Mouse (Mus musculus) embryonic stem cell, embryonic (primary cell): ENCODE measurements around the gene Rtp4.

Experiments
- CTCF ChIA-PET, 4 experiments: fragments of 300-600 bp in 2 of 4; fragments of 350-600 bp in 2 of 4; sonication (Branson Sonifier 250); formaldehyde crosslinking; loops; one replicate each; lab custom pipeline; 2022; ENCODE audit warnings: inconsistent platforms in 2 of 4; lab: Charles Lee
- POLR2A ChIA-PET, 4 experiments: fragments of 300-600 bp in 2 of 4; fragments of 350-600 bp in 2 of 4; sonication (Branson Sonifier 250); formaldehyde crosslinking; loops; one replicate each; lab custom pipeline; 2022; ENCODE audit warnings: antibody characterized with exemption in 4 of 4, inconsistent platforms in 1 of 4; lab: Charles Lee

Rtp4 gene

DNA sequence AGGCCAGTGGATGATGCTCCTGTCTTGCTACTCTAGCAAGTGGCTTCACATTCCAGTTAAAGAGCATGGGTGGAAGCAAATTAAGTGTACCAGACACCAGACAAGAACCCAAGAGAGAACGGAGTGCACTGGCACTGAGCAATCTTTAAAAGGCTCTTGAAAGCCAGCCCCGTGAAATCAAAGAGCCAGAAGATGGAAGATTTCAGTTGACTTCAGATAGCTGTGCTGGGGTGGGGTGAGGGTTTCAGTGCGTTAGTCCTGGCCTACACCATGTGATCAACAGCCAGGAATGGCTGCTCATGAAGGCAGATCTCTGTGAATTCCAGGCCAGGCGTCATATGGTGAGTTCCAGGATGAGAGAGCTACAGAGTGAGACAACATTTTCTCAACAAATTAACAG, 16.7 kb upstream of the Rtp4 start:
- ChIA-PET CTCF (no interaction called here), POLR2A (interaction anchor here in 2 of 4 experiments (1.3 kb wide), 3 partner anchors 9 to 11 kb away, joined by 3 to 4 read pairs (median 3); no protein-coding TSS in a partner anchor)

GRCm38 (mm10) chr16:23504320-23504744, 15.8 kb upstream of the Rtp4 start:
- POLR2A ChIA-PET = interaction anchor here in 2 of 4 experiments (1.0 to 1.3 kb wide), 4 partner anchors 9 to 22 kb away, joined by 3 to 4 read pairs (median 3); no protein-coding TSS in a partner anchor

GRCm38 (mm10) chr16:23505904-23506687, 14.0 kb upstream of the Rtp4 start:
- ChIA-PET POLR2A (interaction anchor here in 1 of 4 experiments (0.8 kb wide), 1 partner anchor 18 kb away, joined by 3 read pairs; no protein-coding TSS in a partner anchor), CTCF (interaction anchor here in 1 of 4 experiments (1.6 kb wide), 1 partner anchor 392 kb away, joined by 3 read pairs; no protein-coding TSS in a partner anchor)

More at GRCm38 (mm10) chr16:23504320-23504744, 15.8 kb upstream of the Rtp4 start:
- CTCF ChIA-PET = interaction anchor here in 1 of 4 experiments (1.6 kb wide), 1 partner anchor 394 kb away, joined by 3 read pairs; no protein-coding TSS in a partner anchor

- CTCF ChIA-PET = no interaction called here
- POLR2A ChIA-PET = interaction anchor here in 1 of 4 experiments (1.5 kb wide), 1 partner anchor 11 kb away, joined by 4 read pairs; no protein-coding TSS in a partner anchor
Measured at GRCm38 (mm10) chr16:23511166-23511935, 8.7 kb upstream of the Rtp4 start.

DNA sequence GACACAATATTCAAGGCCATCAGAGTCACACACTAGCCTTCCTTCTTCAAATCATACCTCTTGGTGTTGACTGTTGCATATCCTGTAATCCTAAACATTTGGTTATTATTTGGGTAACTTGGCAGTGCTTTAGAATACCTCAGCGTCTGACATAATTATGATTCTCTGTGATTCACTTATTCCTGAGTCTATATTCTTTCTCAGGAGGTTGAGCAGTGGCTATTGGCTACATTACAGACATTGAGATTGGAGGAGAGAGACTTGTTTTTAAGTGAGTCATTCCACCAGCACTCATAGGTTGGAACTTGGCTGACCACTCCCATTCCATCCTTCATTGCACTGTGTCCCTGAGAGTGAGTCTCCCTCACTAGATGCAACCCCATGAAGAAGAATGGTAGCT, 6.7 kb upstream of the Rtp4 start:
- POLR2A ChIA-PET = interaction anchor here in 2 of 4 experiments (1.0 kb wide), 2 partner anchors 9 to 10 kb away, joined by 3 to 4 read pairs; no protein-coding TSS in a partner anchor
- CTCF ChIA-PET = no interaction called here

- ChIA-PET POLR2A (no interaction called here), CTCF (no interaction called here)
Measured at GRCm38 (mm10) chr16:23515766-23516165, 4.3 kb upstream of the Rtp4 start.

- ChIA-PET POLR2A (interaction anchor here in 1 of 4 experiments (0.8 kb wide), 1 partner anchor 9 kb away, joined by 3 read pairs; no protein-coding TSS in a partner anchor), CTCF (no interaction called here)
Measured at GRCm38 (mm10) chr16:23516606-23517005, 3.5 kb upstream of the Rtp4 start.

GRCm38 (mm10) chr16:23517230-23517629, 2.9 kb upstream of the Rtp4 start:
- ChIA-PET CTCF (no interaction called here), POLR2A (no interaction called here)

- CTCF ChIA-PET = no interaction called here
- POLR2A ChIA-PET = interaction anchor here in 1 of 4 experiments (0.7 kb wide), 1 partner anchor 87 kb away, joined by 4 read pairs; no protein-coding TSS in a partner anchor
Measured at GRCm38 (mm10) chr16:23517754-23518566, 2.1 kb upstream of the Rtp4 start.

DNA sequence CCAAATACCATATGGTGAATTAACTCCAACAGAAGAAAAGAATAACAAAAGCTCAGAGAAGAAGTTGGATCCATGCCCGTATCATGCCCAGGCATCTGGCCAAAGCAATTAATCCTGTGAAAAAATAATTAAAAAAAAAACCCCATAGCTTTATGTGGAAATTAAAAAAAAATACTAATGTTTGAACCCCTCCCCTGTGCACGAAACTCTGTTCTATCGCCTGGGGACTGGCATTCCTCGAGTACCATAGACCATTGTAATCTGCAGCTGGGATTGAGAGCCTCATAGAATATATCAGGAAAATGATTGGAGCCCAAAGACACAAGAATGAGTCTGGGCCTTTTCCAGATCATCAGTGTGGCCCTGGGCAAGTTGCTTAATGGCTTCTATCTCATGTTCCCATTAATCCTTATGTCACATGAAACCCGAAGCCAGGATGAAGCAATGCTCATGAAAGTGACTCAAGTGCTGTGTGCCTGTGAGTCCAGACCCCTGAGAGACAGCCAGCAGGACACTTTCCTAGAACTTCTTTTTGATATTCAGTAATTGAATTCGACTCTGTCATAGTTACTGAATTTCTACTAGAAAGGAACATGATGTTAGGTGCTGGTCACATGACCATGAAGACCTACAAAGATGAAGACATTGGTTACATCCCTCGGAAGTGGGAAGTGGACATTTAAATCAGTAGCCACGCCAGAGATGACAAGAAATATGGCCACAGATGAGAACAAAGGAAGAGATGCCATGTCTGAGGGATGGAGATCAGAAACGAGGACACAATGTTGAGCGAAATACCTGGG, 1.3 kb upstream of the Rtp4 start:
- CTCF ChIA-PET = interaction anchor here in 1 of 4 experiments (0.5 kb wide), 1 partner anchor 433 kb away, joined by 3 read pairs; no protein-coding TSS in a partner anchor
- POLR2A ChIA-PET = interaction anchor here in 1 of 4 experiments (0.7 kb wide), 1 partner anchor 87 kb away, joined by 4 read pairs; no protein-coding TSS in a partner anchor

GRCm38 (mm10) chr16:23519771-23520170, 320 bp upstream of the Rtp4 start:
- POLR2A ChIA-PET = interaction anchor here in 1 of 4 experiments (0.7 kb wide), 1 partner anchor 38 kb away, joined by 3 read pairs; no protein-coding TSS in a partner anchor

DNA sequence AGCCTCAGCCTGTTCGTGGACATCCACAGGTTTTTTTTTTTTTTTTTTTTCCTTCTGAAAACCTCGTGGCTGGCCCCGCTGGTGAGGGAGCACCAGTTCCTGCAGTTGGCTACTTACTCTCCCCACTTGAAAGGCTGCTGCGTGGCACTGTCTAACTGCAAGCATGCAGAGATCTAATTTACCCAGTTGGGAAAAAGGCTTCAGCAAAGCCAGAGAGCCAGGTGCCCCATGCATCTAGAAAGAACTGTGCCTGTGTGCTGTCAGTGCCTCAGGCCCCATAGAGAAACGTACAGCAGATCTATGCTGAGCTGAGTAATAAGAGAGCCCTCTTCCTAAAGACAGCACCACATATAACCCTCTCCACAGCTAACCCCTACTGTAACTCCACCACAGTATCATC, 1.0 kb downstream of the Rtp4 start:
- ChIA-PET CTCF (no interaction called here), POLR2A (interaction anchor here in 1 of 4 experiments (0.5 kb wide), 1 partner anchor 1379 kb away, joined by 11 read pairs; no protein-coding TSS in a partner anchor)

More at GRCm38 (mm10) chr16:23519771-23520170, 320 bp upstream of the Rtp4 start:
- CTCF ChIA-PET = interaction anchor here in 1 of 4 experiments (0.5 kb wide), 1 partner anchor 28 kb away, joined by 3 read pairs; no protein-coding TSS in a partner anchor

GRCm38 (mm10) chr16:23522081-23522480, 2.0 kb downstream of the Rtp4 start:
- CTCF ChIA-PET = interaction anchor here in 1 of 4 experiments (1.0 kb wide), 1 partner anchor 69 kb away, joined by 3 read pairs; no protein-coding TSS in a partner anchor
- POLR2A ChIA-PET = interaction anchor here in 1 of 4 experiments (1.2 kb wide), 1 partner anchor 11 kb away, joined by 4 read pairs; no protein-coding TSS in a partner anchor

GRCm38 (mm10) chr16:23529186-23529585, 9.1 kb downstream of the Rtp4 start:
- CTCF ChIA-PET = no interaction called here
- POLR2A ChIA-PET = no interaction called here

DNA sequence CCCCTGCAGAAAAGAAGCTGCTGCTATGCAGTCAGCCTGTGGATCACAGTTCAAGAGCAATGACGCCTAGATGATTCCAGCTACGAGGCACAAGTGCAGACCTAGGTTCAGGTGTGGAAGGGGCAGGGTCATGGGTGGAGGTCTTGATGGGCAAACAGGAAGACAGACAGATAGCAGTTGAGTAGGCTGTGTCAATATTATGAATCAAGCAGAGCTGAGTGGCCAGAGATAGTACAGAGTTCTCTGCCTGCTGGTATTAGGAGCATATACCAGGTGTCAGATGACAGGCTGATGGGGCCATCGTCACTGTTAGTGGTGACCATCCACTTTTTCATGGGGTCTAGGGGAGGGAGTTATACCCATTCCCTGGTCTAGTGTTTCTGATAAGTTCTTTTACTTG, 13.6 kb downstream of the Rtp4 start:
- ChIA-PET CTCF (no interaction called here), POLR2A (interaction anchor here in 1 of 4 experiments (0.6 kb wide), 1 partner anchor 184 kb away, joined by 3 read pairs; no protein-coding TSS in a partner anchor)

DNA sequence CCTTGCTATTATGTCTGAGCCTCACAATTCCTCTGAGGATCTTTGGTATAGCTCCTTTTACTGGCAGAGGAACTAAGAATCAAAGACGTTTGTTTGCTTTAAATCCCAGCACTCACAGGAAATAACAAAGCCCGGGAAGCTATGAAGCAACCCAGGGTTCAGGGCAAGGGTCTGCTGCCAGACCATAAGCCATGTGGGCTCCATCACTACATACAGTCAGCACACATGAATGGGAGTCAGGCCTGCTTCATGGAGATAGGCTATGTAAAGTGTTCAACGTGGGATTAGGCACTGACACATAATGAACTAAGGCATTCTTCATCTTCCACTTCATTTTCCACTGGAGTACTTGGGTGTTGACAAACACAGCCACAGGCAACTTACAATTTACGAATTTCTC, 21.0 kb downstream of the Rtp4 start:
- POLR2A ChIA-PET = interaction anchor here in 1 of 4 experiments (1.2 kb wide), 1 partner anchor 16 kb away, joined by 3 read pairs; no protein-coding TSS in a partner anchor
- CTCF ChIA-PET = interaction anchor here in 1 of 4 experiments (1.1 to 1.5 kb wide), 2 partner anchors 88 to 358 kb away, joined by 3 read pairs; no protein-coding TSS in a partner anchor

DNA sequence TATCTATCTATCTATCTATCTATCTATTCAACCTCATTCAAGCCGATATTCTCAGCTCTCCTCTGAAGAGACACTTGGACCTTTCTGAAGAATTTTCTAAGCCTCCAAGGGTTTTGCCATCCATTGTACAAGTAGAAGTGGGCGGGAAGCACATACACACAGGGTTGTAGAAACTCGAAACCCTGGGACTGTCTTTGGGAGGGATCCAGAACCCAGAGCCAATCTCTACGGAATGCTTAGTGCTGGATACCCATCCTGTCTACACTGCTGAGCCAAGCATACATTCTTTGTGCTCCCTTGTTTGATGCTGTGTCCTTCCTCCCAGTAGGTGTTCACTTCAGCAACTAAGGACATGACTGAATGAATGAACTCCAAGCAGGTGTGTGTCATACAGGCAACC, 22.8 kb downstream of the Rtp4 start:
- POLR2A ChIA-PET = no interaction called here
- CTCF ChIA-PET = no interaction called here
